Mouse (Mus musculus) forebrain, embryonic 14.5 days (tissue): ENCODE results near the gene Shb. TPM values are rescaled to one million over a fixed set of nuclear protein-coding genes. Genes with fewer than 3 reads are reported as not detected.

Experiments used
- ATAC-seq: fragments of 200-750 bp; cut with Nextera tagmentation; 2 replicates; pipeline ENCODE4 v1.8.0; 2017; ENCODE audit warnings: mild to moderate bottlenecking, moderate library complexity
- DNase-seq: peaks from one replicate; pipeline ENCODE4 v3.0.0-alpha.2; 2015; ENCODE audit warnings: low spot score
- H3K27ac ChIP-seq: fragments of 300-500 bp; sonication (generic); 2 replicates; pipeline ENCODE4 v1.5.1; 2014; ENCODE audit warnings: low read depth, mild to moderate bottlenecking, control low read depth, low read length, moderate library complexity
- H3K27me3 ChIP-seq: fragments of 300-500 bp; sonication (generic); replicated peaks from 2 replicates; pipeline ENCODE4 v1.6.1; 2014; ENCODE audit warnings: low read length, control low read depth, mixed read lengths; ENCODE audit not compliant: control insufficient read depth, insufficient read depth
- H3K36me3 ChIP-seq: fragments of 300-500 bp; sonication (generic); 2 replicates; pipeline ENCODE4 v1.6.1; 2014; ENCODE audit warnings: low read length, control low read depth; ENCODE audit not compliant: control insufficient read depth, insufficient read depth
- H3K4me1 ChIP-seq: fragments of 300-500 bp; sonication (generic); 2 replicates; pipeline ENCODE4 v1.6.1; 2014; ENCODE audit warnings: antibody characterized with exemption, low read length, control low read depth; ENCODE audit not compliant: control insufficient read depth, insufficient read depth
- H3K4me2 ChIP-seq: fragments of 300-500 bp; sonication (generic); 2 replicates; pipeline ENCODE4 v1.6.1; 2014; ENCODE audit warnings: mild to moderate bottlenecking, control low read depth, low read length
- H3K4me3 ChIP-seq: fragments of 300-500 bp; sonication (generic); 2 replicates; pipeline ENCODE4 v1.5.1; 2014; ENCODE audit warnings: low read depth, low read length, control low read depth
- H3K9ac ChIP-seq: fragments of 300-500 bp; sonication (generic); 2 replicates; pipeline ENCODE4 v1.6.1; 2014; ENCODE audit warnings: mild to moderate bottlenecking, low read length, control low read depth, moderate library complexity
- H3K9me3 ChIP-seq: fragments of 300-500 bp; sonication (generic); replicated peaks from 2 replicates; pipeline ENCODE4 v1.6.1; 2016; ENCODE audit warnings: low read length, control low read depth, mixed read lengths; ENCODE audit not compliant: control insufficient read depth
- WGBS: fragments of 180-500 bp; shearing (Covaris S2); extraction: QIAGEN DNeasy Blood & Tissue Kit; methylation state at CpG from one replicate; pipeline ENCODE4 v1.1.7; 2014; 5-methylcytosine and 5-hydroxymethylcytosine counted together
- polyA plus RNA-seq: library from polyadenylated mRNA; unstranded; fragments of >200 nt; fragmentation: Nextera tagmentation; extraction: Ambion mirVana; gene quantifications from 2 replicates; pipeline ENCODE4 v1.2.1, GENCODE M21; 2014

Gene Shb
- 14.1 and 14.5 TPM in 2 replicates for polyA plus RNA-seq

- H3K9ac ChIP-seq: peak within 1 kb of the TSS; percentile 45; the same call in 1 of the 2 replicates
- no peak for ATAC-seq
Observed at GRCm38 (mm10) chr4:45532375-45532774, at the start of gene Shb. Gene Shb, minus strand, starts transcription at chr4:45532470.

GRCm38 (mm10) chr4:45581095-45581494, 48.8 kb upstream of the Shb start:
- H3K9ac ChIP-seq: no peak overlapping the region
- no peak overlapping the region for H3K4me2 ChIP-seq
- ATAC-seq: no peak
- H3K4me3 ChIP-seq: no peak overlapping the region
- H3K27me3 ChIP-seq: no peaks in the 10 kb centered on the region
- H3K36me3 ChIP-seq: no peaks in the 10 kb centered on the region
- H3K4me1 ChIP-seq: 0 out of 2 replicates have a peak, but pooled peaks cover 4% of the 10 kb centered on the region
- H3K9me3 ChIP-seq: no peaks in the 10 kb centered on the region
- no peak for DNase-seq
- no peak overlapping the region for H3K27ac ChIP-seq
- WGBS: 93% methylated on average over 6 of the region's 6 CpGs

More at GRCm38 (mm10) chr4:45532375-45532774, at the start of gene Shb:
- H3K36me3 ChIP-seq: no peaks in the 10 kb centered on the region
- H3K9me3 ChIP-seq: no peaks in the 10 kb centered on the region
- peak within 1 kb of the TSS; percentile 78 for H3K4me2 ChIP-seq
- H3K4me1 ChIP-seq: peaks cover 30% of the 10 kb centered on the region
- peak within 1 kb of the TSS; percentile 57 for H3K27ac ChIP-seq
- peak; percentile 82 for DNase-seq
- peak within 1 kb of the TSS; percentile 85 for H3K4me3 ChIP-seq
- no peaks in the 10 kb centered on the region for H3K27me3 ChIP-seq
- WGBS: 8% methylated on average over 7 of the region's 7 CpGs

- Histone ChIP-seq H3K27ac (no peak overlapping the region), H3K4me1 (0 out of 2 replicates have a peak, but pooled peaks cover 4% of the 10 kb centered on the region), H3K9ac (no peak overlapping the region), H3K36me3 (no peaks in the 10 kb centered on the region), H3K4me2 (no peak overlapping the region), H3K4me3 (no peak overlapping the region), H3K9me3 (no peaks in the 10 kb centered on the region), H3K27me3 (no peaks in the 10 kb centered on the region)
- DNase-seq: peak; percentile 25
- 33% methylated on average over 22 of the region's 22 CpGs for WGBS
- ATAC-seq: no peak
Observed at GRCm38 (mm10) chr4:45578554-45579370, 46.5 kb upstream of the Shb start.

- no peak overlapping the region for H3K27ac ChIP-seq
- H3K4me1 ChIP-seq: 0 out of 2 replicates have a peak, but pooled peaks cover 4% of the 10 kb centered on the region
- no peak overlapping the region for H3K4me3 ChIP-seq
- WGBS: 49% methylated on average over 8 of the region's 8 CpGs
- no peaks in the 10 kb centered on the region for H3K36me3 ChIP-seq
- H3K4me2 ChIP-seq: no peak overlapping the region
- no peak for DNase-seq
- no peak overlapping the region for H3K9ac ChIP-seq
- no peak for ATAC-seq
- H3K9me3 ChIP-seq: no peaks in the 10 kb centered on the region
- no peaks in the 10 kb centered on the region for H3K27me3 ChIP-seq
Observed at GRCm38 (mm10) chr4:45577631-45578030, 45.4 kb upstream of the Shb start.

- no peak overlapping the region for H3K4me2 ChIP-seq
- no peaks in the 10 kb centered on the region for H3K36me3 ChIP-seq
- peak; percentile 26 for DNase-seq
- 72% methylated on average over 15 of the region's 15 CpGs for WGBS
- H3K9ac ChIP-seq: no peak overlapping the region
- H3K27ac ChIP-seq: no peak overlapping the region
- H3K9me3 ChIP-seq: no peaks in the 10 kb centered on the region
- no peak for ATAC-seq
- H3K4me3 ChIP-seq: no peak overlapping the region
- H3K27me3 ChIP-seq: no peaks in the 10 kb centered on the region
- H3K4me1 ChIP-seq: 0 out of 2 replicates have a peak, but pooled peaks cover 4% of the 10 kb centered on the region
Observed at GRCm38 (mm10) chr4:45574614-45575169, 42.4 kb upstream of the Shb start.

GRCm38 (mm10) chr4:45569521-45569920, 37.3 kb upstream of the Shb start:
- 79% methylated on average over 5 of the region's 5 CpGs for WGBS
- Histone ChIP-seq H3K27ac (no peak overlapping the region), H3K36me3 (no peaks in the 10 kb centered on the region), H3K9me3 (no peaks in the 10 kb centered on the region), H3K4me1 (no peaks in the 10 kb centered on the region), H3K4me3 (no peak overlapping the region), H3K4me2 (no peak overlapping the region), H3K27me3 (no peaks in the 10 kb centered on the region), H3K9ac (no peak overlapping the region)
- ATAC-seq (no peak), DNase-seq (no peak)

GRCm38 (mm10) chr4:45558211-45558610, 25.9 kb upstream of the Shb start:
- no peak for DNase-seq

GRCm38 (mm10) chr4:45552571-45552970, 20.3 kb upstream of the Shb start:
- H3K27me3 ChIP-seq: no peaks in the 10 kb centered on the region
- H3K27ac ChIP-seq: no peak overlapping the region
- WGBS: 53% methylated on average over 4 of the region's 4 CpGs
- no peaks in the 10 kb centered on the region for H3K36me3 ChIP-seq
- ATAC-seq (no peak), DNase-seq (no peak)
- no peak overlapping the region for H3K4me2 ChIP-seq
- no peaks in the 10 kb centered on the region for H3K9me3 ChIP-seq
- H3K4me3 ChIP-seq: no peak overlapping the region
- H3K9ac ChIP-seq: no peak overlapping the region
- peaks cover 8% of the 10 kb centered on the region for H3K4me1 ChIP-seq

More at GRCm38 (mm10) chr4:45558211-45558610, 25.9 kb upstream of the Shb start:
- no peaks in the 10 kb centered on the region for H3K27me3 ChIP-seq
- no peaks in the 10 kb centered on the region for H3K36me3 ChIP-seq
- H3K9me3 ChIP-seq: no peaks in the 10 kb centered on the region
- H3K4me3 ChIP-seq: no peak overlapping the region
- H3K27ac ChIP-seq: no peak overlapping the region
- H3K4me1 ChIP-seq: no peaks in the 10 kb centered on the region
- ATAC-seq: no peak
- no peak overlapping the region for H3K4me2 ChIP-seq
- whole genome bisulfite sequencing: 91% methylated on average over 5 of the region's 5 CpGs
- H3K9ac ChIP-seq: no peak overlapping the region

GRCm38 (mm10) chr4:45550970-45551369, 18.7 kb upstream of the Shb start:
- no peak for ATAC-seq
- 8% methylated on average over 2 of the region's 2 CpGs for WGBS
- Histone ChIP-seq H3K36me3 (no peaks in the 10 kb centered on the region), H3K4me2 (no peak overlapping the region), H3K27ac (no peak overlapping the region), H3K9ac (no peak overlapping the region), H3K4me3 (no peak overlapping the region), H3K4me1 (peaks cover 8% of the 10 kb centered on the region), H3K9me3 (no peaks in the 10 kb centered on the region), H3K27me3 (no peaks in the 10 kb centered on the region)
- no peak for DNase-seq
